Mouse (Mus musculus) frontal cortex, postnatal 10 days (tissue): ENCODE results near the gene Psg19.
"Not testable (repeated sequence)": the region's sequence is repeated elsewhere in the genome, so short reads cannot be mapped to it uniquely, and the experiment has no call there.

ENCODE experiments used
- DNase-seq, 2 experiments: peaks; one replicate each; pipeline ENCODE4 v3.0.0; 2022; ENCODE audit warnings: low spot score in 2 of 2, mixed read lengths in 1 of 2

The Psg19 gene

DNA sequence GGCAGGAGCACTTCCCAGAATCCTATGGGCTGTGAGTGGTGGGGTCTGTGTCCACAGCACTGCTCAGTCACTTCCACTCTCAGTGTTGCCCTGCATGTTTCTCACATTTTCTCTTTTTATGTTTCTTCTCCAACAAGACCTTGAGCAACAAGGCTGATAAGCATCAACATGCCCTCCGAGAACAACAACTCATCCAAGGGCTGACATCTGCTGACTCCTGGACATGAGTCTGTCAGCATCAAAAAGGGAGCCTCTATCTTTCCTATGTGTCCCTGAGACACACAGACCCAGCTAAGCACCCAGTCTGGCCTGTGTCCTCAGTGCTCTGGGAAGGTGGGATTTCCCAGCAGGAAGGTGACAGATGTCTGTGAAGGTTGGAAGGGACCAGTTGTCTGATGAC, at the start of gene Psg19:
TSS of gene Psg19 (minus strand) at position 101 of the 400 bp plus-strand sequence.
- DNase-seq = no peak

DNA sequence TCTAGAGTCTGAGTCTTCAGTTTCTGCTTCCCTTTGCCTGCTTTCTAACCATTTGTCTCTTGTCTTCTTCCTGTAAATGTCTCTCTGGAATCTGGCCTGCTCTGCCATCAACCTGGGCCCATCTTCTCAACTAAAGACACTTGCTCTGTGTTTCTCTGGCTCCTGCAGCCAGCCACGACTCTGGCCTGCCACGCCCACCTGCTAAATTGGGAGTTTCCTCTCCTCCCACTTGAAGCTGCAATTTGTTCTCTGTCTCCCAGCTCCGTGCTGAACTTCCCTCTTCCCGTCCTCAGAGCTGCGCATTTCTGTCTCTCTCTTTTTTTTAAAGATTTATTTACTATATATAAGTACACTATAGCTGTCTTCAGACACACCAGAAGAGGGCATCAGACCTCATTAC, 46.5 kb upstream of the Psg19 start:
- DNase-seq = no peak

DNA sequence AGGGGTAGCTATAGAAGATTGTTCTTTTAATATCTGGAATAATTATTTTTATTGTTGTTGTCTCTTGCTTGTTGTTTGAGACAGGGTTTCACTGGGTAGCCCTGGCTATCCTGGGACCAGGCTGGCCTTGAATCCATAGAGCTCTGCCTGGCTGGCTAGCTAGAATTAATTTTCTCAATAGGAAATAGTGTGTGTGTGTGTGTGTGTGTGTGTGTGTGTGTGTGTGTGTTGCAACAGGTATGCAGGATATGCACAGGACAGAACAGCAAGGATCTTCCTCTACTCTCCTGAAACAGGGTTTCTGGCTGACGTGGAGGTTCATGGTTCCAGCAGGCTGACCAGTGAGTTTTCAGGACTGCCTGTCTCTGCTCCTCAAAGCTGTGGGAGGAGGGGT, 42.9 kb upstream of the Psg19 start:
- no peak for DNase-seq

DNA sequence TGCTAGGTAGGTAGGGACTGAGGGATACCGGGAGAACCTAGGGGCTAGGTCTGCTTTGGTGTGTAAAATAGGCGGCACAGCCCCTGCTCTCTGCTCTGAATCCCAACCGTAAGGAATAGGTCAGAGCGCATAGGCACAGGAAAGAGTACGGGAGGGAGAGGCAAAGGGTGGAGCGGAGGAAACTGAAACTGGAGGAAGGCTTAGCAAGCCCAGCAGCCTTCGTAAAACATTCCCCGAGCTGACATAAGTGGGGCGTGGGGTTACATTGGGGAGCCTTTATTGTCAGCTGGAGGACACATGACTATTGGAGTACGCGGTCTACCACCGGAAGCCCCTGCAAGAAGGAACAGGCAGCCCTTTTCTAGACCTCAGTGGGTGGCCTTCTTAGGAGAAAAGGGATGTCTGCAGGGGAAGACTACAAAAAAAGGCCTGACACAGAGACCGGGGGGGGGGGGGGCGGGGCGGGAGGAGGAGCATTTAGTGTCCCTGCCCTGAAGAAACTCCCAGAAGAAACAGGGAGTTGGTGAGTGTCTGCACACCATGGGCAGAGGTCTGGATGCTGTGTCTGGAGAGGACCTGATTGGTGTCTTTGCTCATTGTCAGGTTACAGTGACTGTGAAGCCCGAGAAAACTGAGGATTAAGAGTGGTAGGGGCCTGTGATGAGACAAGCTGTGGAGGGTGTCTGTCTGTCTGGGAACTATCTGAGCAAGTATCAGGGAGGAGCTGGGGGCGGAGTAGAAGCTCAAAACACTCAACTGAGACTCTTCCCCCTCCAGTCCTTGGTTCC, 42.3 kb upstream of the Psg19 start:
- DNase-seq = peak in 1 of 2 experiments; percentile 32

DNA sequence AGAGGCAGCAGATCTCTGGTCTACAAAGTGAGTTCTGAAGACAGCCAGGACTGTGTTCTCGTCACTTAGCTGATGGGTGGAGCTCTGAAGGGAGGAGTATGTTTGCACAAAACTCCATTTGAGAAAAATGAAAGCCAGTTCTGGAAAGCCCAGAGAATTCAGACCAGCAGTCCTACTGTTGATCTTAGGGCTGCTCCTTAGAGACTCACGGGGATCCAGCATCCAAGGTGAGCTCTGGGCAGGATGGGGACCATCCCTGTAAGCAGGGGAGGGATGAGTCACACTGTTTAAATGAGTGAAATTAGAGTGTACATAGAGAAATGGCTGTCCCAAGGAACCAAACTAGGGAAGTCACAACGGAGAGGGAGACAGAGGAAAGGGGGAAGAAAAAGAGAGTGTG, 41.5 kb upstream of the Psg19 start, which contains the start of gene Mill2:
TSS of gene Mill2 (plus strand) at position 102 of the 400 bp plus-strand sequence.
- DNase-seq = no peak

DNA sequence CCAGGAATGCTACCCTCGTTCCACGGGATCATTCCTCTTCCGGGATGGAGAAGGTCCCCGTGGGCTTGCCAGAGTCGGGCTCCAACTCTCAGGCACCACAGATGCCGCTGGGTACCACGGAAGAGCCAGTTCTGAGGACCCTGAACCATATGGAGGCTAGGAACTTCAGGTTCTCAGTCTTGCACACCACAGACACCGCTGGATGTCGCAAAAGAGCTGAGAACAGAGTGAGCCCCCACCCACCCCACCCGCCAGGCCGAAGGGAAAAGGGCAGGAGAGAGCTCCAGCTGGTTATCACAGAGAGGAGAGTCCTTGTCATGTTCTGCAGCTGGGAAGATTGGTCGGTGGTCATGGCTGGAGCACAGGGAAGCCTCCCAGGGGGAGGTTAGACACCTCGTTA, 34.0 kb upstream of the Psg19 start:
- DNase-seq = no peak

DNA sequence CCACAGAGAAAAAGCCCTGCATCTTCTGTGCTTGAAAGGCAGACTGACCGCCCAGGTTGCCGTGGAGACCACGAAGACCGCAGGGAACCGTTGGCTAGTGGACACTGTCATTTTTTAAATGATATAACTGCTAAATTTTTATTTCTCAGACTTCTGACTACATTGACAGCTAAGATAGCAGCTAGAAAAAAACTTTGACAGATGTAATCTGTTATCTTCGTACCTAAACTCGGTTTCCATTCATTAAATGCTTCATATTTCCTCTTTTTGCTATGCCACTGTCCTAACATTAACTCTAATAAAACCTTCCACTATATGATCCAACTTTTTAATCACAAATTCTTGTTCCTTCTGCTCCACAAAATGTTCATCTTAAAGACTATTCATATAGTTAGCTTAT, 31.2 kb upstream of the Psg19 start:
- DNase-seq = no peak

DNA sequence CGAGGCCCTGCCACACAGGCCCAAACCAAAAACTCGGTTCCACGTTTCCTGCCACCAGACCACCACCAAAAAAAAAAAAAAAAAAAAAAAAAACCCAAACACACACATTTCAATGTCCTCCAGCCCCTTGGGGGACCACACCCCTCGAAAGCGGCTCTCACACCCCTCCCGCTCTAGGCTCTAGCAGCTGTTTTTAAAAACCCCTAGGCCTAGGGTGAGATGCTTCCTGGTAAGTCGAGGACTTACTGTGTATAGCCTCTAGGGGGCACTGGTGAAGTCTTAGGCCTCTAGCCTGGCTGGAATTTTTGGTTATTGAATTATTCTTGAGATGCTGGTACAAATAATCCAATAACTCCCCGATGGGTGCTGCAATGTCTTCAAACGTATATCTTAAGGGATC, 30.3 kb upstream of the Psg19 start:
- no peak for DNase-seq

DNA sequence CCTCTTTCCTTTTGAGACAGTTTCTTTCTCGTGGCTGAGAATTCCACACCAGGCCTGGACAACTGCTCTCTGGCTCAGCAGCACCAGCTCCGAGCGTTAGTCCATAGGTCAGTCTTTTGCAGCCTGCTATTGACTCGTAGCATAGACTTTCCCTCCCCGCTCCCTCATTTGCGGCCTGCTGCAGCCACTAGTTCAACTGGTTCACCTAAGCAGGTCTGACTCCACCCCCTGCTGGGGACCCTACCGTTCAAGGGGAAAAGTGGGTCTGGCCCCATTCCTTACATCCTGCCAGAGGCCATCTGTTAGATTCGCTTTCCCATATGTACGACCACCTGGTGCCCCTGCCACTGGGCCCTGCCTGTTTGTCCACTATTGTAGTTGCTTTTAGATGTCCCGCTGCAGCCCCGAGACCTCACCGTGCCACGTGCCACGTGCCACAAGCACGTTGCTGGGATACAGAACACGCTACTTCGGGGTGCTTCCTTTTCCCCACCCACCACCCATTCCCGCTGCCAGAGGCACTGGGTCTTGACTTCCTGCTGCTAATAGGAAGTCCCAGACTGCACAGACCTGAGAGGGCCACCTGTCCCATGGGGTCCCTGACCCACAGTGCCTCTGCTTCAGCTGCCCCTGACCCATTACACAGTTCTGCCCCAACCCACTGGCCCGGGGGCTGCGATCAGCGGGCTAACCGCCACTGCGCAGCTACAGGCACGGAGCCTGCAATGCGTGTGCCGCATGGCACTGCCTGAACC, 29.6 kb upstream of the Psg19 start:
- DNase-seq = no peak

DNA sequence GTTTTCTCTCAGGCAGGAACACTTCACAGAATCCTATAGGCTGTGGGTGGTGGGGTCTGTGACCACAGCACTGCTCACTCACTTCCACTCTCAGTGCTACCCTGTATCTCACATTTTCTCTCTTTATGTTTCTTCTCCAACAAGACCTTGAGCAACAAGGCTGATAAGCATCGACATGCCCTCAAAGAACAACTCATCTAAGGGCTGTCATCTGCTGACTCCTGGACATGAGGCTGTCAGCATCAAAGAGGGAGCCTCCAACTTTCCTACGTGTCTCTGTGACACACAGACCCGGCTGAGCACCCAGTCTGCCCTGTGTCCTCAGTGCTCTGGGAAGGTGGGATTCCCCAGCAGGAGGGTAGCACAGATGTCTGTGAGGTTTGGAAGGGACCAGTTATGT, 23.2 kb upstream of the Psg19 start, which contains the start of gene Psg17:
TSS of gene Psg17 (minus strand) at position 101 of the 400 bp plus-strand sequence.
- no peak for DNase-seq

DNA sequence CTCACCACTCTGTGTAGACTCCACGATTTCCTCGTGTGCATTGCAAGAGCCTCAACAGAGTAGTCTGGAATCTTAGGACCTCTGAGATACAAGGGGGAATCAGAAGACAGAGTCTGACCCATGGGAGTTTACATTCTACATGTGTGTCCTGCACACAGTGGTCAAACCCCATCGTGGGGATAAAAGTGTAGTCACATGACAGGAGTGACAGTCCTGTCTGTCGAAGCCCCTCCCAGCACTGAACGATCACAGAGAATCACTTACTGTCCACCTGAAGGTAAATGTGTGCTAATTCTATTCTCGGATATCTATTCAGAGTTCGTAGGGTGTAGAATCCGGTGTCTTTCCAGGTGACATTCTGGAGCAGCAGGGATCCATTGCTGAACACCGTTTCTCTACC, 20.0 kb upstream of the Psg19 start:
- no peak for DNase-seq

DNA sequence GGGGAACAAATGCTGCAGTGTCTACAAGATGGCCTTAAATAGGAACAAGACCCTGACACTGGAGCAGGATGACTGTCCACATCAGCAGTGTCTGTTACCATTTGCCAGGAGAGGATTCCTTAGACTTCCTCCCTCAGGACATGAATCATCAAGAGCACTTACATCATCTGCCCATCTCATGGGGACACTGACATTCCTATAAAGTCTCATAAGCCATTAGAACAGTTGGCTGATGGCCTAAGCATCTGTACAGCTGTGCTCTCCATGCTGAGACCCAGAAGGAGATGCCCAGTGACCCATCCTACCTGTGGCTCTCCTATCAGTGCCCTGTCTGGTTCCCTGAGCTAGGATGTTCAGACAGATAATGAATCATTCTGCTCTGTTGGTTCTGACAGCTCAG, 5.2 kb upstream of the Psg19 start:
- DNase-seq = no peak

DNA sequence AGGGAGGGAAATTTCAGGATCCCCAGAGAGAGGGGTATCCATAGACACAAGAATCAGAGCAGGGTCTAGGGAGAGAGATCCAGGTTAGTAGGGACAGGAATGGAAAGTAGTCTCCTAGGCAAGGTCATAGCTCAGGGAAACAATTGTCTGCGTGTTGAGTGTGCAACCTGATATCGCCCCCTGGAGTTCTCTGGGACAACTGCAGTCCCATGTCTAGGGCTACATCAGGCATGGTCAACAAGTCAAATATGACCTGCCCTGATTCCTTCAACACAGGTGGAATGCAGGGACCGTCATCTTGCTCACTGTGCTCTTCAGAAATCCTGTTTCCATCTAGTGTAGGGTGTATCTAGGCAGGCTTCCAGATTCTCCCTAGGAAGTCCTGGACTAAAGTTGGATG, 809 bp upstream of the Psg19 start:
- no peak for DNase-seq

DNA sequence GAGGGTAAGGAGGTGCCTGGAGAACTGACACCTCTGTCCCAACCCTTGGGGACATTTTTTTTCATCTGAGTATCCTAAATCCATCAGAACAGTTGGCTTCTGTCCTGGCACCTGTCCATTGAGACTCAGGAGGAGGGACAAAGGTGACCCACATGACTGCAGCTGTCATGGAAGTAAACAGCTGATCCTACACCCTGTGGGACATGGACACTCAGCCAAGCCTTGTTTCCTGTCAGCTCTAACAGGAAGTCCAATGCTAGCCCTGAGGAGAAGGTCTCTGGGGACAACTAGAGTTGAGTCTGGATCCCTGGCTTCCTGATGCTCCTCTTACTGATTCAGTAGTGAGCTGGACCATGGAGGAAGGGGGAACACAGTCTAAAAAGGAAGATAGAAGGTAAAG, 7.6 kb downstream of the Psg19 start:
- not testable (repeated sequence) for DNase-seq

DNA sequence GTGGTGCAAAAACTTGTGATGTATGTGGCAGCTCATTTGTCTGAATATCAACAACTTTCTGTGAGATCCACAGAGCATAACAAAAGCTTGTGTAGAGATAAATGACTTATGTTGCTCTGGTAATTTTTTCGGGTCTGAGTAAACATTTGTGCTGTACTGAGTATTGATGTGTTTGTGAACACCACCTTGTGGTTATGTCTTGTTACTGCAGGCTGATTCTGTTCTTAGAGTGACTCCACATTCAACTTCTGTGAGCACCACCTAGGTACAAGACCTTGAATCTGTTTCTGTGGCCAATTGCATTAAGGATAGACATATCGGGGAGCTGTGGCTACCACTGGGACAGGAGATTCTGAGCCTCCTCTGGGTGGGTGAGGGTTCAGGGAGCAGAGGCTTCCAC, 17.0 kb downstream of the Psg19 start:
- not testable (repeated sequence) for DNase-seq

DNA sequence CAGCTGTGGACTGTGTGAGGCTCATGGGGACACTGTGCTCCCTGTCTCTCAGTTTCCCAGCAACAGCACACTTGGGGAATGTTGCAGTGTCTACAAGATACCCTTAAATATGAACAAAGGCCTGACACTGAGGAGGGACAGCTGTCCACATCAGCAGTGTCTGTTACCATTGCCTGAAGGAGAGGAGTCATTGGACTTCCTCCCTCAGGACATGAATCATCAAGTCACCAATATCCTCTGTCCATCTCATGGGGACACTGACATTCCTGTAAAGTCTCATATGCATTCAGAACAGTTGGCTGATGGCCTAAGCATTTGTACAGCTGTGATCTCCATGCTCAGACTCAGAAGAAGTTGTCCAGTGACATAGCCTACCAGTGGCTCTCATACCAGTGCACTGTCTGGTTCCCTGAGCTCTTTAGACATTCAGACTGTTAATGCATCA, 19.0 kb downstream of the Psg19 start:
- no peak for DNase-seq

DNA sequence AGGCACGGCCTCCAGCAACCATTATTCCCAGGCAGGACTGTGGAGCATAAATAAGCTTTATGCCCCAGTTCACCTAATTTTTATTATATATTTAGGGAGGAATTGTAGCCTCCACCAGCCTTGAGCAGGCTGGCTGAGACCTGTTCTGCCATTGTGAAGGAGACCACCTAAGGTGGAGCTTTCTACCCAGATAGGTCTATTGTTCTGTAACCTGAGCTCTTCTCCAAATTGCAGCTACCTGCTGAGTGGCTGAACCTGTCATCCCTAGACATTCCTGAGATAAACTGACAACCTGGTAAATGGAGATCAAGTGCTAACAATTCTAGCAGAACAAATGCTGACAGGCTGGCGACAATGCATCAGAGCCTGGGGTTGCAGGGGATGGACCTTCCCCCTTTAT, 35.4 kb downstream of the Psg19 start:
- DNase-seq = not testable (repeated sequence)

DNA sequence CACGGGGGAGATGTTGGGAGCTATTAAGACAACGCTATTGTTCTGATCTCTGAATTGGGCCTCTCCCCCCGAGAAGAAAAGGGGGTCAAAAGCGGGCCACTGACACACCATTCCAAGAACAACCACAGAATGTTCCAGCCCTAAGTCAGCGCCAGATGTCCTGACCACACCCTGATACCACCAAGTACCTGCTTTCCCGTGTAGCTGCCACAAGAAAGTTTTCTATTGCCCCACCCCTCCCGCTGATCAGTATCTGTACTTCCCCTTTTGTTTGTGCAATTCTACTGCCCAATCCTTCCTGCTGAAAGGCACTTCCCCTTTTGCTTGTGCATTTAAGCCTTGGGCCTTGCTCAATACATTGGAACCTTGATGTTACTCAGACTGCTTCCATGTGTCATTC, 38.2 kb downstream of the Psg19 start:
- DNase-seq = not testable (repeated sequence)

DNA sequence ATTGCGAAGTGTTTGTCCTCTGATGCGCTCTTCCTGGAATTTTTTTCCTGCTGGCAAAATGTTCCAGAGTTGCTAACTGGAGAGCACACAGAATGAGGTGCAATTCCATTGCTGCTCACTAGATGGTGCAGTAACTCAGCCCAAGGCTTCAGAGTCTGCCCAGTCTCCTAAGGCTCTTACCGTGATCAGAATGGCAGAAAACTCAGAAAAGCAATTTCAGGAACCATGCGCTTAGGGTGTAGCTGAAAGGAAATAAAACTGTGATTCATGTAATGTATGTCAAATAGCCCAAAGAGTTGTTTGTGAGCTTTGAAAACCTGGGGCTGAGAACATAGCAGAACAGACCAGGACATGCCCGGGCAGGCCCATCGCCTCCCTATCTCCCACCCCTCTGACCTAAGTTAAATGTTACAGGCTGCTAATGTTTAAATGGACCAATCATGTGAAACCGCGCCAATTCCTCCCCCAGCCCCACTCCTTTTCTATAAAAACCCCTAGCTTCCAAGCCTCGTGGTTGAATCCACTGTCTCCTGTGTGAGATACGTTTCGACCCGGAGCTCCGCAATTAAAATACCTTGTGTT, 48.3 kb downstream of the Psg19 start:
- peak in 1 of 2 experiments; percentile 58 for DNase-seq

DNA sequence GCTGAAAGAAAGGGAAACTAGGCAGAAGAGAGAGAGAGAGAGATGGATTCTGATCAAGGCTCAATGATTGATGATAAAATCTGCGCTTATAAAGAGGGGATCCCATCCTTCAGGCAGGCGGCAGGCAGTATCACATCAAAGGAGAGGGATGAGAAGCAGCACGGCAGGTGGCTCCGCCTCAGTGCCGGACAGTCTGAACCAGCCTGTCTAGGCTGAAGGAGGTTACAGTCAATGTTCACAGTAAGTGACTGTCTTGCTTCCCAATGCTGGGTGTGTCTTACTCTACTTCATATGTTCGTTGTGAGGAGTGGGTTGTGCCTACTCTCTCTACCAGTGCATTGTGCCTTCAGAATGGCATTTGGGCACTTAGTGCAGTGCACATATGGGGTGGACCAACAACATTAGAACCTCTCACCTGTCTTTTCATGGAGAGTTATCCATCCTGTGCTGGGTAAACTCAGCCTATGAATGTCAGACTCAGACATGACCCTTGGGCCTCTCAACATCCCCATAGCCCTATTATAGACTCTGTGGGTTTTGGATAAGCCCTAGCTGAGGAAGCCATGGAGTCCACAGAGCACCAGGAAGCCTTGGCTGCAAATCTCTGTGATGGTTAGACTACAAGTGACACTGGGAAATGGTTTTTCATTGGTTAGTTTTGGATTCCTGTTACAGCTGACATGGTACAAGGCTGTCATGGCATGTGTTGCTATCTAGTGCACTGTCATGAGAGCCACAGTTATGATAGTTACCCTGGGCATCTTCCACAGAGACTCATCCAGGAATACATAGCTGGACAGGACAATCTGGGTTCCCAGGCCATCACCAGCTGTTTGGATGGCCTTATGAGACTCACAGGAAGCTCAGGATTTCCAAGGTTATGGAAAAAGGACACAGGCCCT, 49.1 kb downstream of the Psg19 start:
- DNase-seq = no peak

DNA sequence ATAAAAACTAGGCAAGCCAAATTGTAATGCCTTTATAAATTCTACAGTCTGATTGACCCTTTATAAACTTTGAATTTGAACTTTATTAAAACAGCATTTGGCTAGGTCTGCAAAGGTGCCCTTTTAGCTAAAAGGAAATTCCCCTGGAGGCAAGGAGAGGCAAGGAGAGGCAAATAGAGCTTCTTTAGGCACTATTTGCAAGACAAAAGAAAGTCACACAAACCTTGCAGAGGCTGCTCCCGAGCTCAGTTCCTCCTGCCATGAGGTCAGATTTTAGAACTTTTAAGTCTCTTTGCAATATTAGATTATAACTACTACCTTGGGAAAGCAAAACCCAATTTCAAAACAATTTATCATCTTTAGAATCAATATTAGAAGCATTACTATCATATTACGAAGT, 50.9 kb downstream of the Psg19 start:
- not testable (repeated sequence) for DNase-seq
